Mouse (Mus musculus): ENCODE measurements around the gene Nuak2. TPM values are rescaled to one million over a fixed set of nuclear protein-coding genes. Genes with fewer than 3 reads are reported as not detected.

Gene Nuak2
- polyA plus RNA-seq, 1 experiment from 2014 or later = 4.7 TPM

GRCm38 (mm10) chr1:132287445-132287844, 28.5 kb upstream of the Nuak2 start:
- Histone ChIP-seq H3K27me3 (replicated peaks) (no peaks in the 10 kb centered on the region), H3K4me2 (replicated peaks) (no peak overlapping the region), H3K9ac (no peak overlapping the region), H3K36me3 (no peaks in the 10 kb centered on the region), H3K4me1 (replicated peaks) (peaks cover 12% of the 10 kb centered on the region), H3K9me3 (no peaks in the 10 kb centered on the region), H3K4me3 (replicated peaks) (no peak overlapping the region), H3K27ac (no peak overlapping the region)
- 75% methylated on average over 2 of the region's 2 CpGs for WGBS
- no peak for ATAC-seq

DNA sequence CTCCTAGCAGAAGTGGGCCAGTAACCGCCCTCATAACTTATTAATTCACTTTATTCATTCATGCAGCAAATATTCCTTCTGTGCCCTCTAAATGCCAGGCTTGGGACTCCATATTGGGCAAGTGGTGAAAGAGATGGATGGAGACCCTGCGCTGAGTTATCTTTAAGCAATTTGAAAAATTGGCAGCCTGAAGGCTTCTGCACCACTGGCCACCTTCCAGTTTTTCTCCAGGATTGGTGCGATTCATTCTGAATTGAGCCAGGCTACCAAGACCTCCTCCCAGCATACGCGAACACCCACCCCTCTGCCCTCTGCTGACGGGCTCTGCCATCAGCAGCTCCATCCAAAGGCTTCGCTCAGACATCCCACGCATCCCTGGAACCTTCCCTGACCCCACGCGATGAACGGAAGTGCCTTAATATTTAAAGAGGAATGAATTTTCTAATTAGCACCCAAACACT, 27.9 kb upstream of the Nuak2 start:
- WGBS = 34% methylated on average over 11 of the region's 11 CpGs
- Histone ChIP-seq H3K4me3 (replicated peaks) (no peak overlapping the region), H3K27me3 (replicated peaks) (no peaks in the 10 kb centered on the region), H3K9me3 (no peaks in the 10 kb centered on the region), H3K36me3 (no peaks in the 10 kb centered on the region), H3K4me1 (replicated peaks) (peaks cover 17% of the 10 kb centered on the region), H3K27ac (no peak overlapping the region), H3K4me2 (replicated peaks) (no peak overlapping the region), H3K9ac (no peak overlapping the region)
- no peak for ATAC-seq

- no peaks in the 10 kb centered on the region for H3K9me3 ChIP-seq
- ATAC-seq = peak; percentile 21; the same call in 1 of the 2 replicates
- no peaks in the 10 kb centered on the region for H3K36me3 ChIP-seq
- no peaks in the 10 kb centered on the region for H3K27me3 ChIP-seq (replicated peaks)
- peaks cover 17% of the 10 kb centered on the region for H3K4me1 ChIP-seq (replicated peaks)
- no peak overlapping the region for H3K4me3 ChIP-seq (replicated peaks)
- WGBS = 79% methylated on average over 6 of the region's 6 CpGs
- H3K27ac ChIP-seq = no peak overlapping the region
- no peak overlapping the region for H3K9ac ChIP-seq
- H3K4me2 ChIP-seq (replicated peaks) = no peak overlapping the region
Observed at GRCm38 (mm10) chr1:132289965-132290364, 26.0 kb upstream of the Nuak2 start.

DNA sequence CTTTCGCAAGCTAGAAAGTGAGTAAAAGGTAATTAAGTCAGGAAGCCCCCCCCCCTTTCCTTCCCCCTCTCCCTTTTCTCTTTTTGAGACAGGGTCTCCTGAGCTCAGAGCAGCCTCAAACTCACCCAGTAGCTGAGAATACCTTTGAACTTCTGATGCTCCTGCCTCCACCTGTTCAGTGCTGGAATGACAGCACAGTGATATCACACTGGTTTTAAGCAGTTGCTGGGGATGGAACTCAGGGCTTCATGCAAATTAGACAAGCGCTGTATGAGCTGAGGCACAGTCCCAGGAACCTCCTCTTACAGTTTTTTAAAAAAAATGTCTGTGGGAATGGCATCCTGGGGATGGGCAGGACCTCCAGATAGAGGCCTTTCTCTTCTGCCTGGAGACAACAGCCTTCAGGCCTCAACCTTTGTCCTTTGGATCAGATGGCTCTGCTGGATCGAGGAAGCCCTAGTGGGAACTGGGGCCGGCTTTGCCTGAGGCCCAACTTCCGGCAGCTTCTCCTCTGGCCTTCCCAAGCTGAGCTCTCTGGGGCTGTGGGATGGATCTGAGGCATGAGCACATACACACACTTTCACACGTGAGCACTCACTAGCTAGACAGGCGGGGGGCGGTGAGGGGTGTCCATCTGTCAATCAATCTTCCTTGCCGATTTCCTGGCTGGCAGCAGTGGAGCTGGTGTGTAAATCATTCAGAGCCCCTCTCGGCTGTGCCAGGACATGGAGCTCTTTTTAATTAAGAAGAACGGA, 24.8 kb upstream of the Nuak2 start:
- no peaks in the 10 kb centered on the region for H3K36me3 ChIP-seq
- H3K27ac ChIP-seq = no peak overlapping the region
- no peak overlapping the region for H3K4me3 ChIP-seq (replicated peaks)
- no peak overlapping the region for H3K4me2 ChIP-seq (replicated peaks)
- H3K27me3 ChIP-seq (replicated peaks) = 0 out of 2 replicates have a peak, but pooled peaks cover under 1% of the 10 kb centered on the region
- H3K4me1 ChIP-seq (replicated peaks) = peaks cover 17% of the 10 kb centered on the region
- 62% methylated on average over 11 of the region's 11 CpGs for WGBS
- H3K9ac ChIP-seq = no peak overlapping the region
- no peaks in the 10 kb centered on the region for H3K9me3 ChIP-seq
- no peak for ATAC-seq

- Histone ChIP-seq H3K9ac (no peak overlapping the region), H3K36me3 (no peaks in the 10 kb centered on the region), H3K4me3 (replicated peaks) (no peak overlapping the region), H3K4me2 (replicated peaks) (no peak overlapping the region), H3K27ac (no peak overlapping the region), H3K4me1 (replicated peaks) (peaks cover 17% of the 10 kb centered on the region), H3K9me3 (no peaks in the 10 kb centered on the region), H3K27me3 (replicated peaks) (0 out of 2 replicates have a peak, but pooled peaks cover 3% of the 10 kb centered on the region)
- 53% methylated on average over 4 of the region's 4 CpGs for WGBS
- no peak for ATAC-seq
Observed at GRCm38 (mm10) chr1:132291706-132292105, 24.2 kb upstream of the Nuak2 start.

DNA sequence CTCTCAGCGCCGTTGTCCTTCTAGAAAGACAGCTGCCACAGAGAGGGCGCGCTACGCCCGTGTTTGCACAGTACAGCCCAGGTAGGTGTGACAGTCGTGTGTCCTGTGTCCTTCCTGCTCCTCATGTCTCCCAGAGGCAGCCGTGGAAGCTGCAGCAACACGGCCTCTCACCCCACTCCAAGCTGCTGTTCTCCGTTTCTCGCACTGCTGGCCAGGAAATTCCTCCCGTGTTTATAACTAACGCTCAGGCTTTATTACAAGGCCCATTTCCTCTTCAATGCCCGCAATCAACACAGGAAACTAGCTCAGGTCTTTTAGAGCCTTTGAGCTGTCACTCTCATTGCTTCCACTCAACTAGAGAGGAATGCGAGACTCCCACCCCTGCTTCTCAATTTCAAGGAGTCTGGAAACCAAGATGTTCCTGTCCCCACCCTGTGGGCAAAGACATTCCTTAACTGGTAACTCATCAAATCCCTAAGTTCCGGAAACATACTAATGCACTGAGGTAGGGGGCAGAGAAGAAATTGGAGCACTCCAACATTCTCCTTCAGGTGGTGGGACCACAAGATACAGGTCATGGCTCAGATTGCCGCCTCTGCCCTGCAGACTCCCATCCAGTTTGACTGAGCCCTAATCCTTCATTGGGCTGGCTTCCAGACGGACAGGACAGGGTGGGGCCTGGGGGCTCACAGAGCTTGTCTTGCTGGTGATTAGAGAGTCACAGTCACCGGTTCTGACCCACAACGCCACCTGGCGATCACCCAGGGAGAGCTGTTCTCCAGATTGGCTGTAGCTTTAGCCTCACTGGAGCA, 23.4 kb upstream of the Nuak2 start:
- Histone ChIP-seq H3K36me3 (no peaks in the 10 kb centered on the region), H3K27ac (peak overlapping the region; percentile 23; the same call in 1 of the 2 replicates), H3K4me1 (replicated peaks) (peaks cover 17% of the 10 kb centered on the region), H3K9me3 (no peaks in the 10 kb centered on the region), H3K9ac (no peak overlapping the region), H3K4me2 (replicated peaks) (no peak overlapping the region; the same call in 1 of the 2 replicates), H3K4me3 (replicated peaks) (no peak overlapping the region), H3K27me3 (replicated peaks) (peaks cover 8% of the 10 kb centered on the region)
- 33% methylated on average over 21 of the region's 21 CpGs for WGBS
- peak; percentile 45 for ATAC-seq

- WGBS = 77% methylated on average over 7 of the region's 7 CpGs
- no peak overlapping the region for H3K4me2 ChIP-seq (replicated peaks)
- H3K27ac ChIP-seq = no peak overlapping the region
- no peaks in the 10 kb centered on the region for H3K9me3 ChIP-seq
- no peak overlapping the region for H3K4me3 ChIP-seq (replicated peaks)
- peaks cover 38% of the 10 kb centered on the region for H3K27me3 ChIP-seq (replicated peaks)
- ATAC-seq = no peak
- H3K36me3 ChIP-seq = no peaks in the 10 kb centered on the region
- H3K9ac ChIP-seq = no peak overlapping the region
- H3K4me1 ChIP-seq (replicated peaks) = peaks cover 28% of the 10 kb centered on the region
Observed at GRCm38 (mm10) chr1:132295506-132295905, 20.4 kb upstream of the Nuak2 start.

DNA sequence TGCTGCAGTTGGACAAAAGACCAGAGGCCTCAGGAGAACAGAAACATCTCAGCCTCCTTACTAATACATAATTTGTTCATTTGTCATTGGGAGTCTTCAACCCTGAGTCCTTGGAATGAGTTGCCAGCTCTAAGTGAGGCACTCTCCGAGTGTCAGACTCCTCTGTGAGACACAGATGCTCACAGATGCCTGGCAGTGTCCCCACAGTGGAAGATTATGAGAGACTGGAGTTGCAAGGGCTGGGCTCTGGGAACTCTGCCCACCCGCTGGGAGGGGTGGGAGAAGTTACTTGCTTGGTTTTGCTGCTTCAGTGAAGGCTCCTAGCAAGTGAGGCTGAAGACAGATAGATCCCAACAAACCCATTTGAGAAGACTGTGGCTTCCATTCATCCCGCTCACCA, 19.9 kb upstream of the Nuak2 start:
- Histone ChIP-seq H3K4me3 (replicated peaks) (no peak overlapping the region), H3K9me3 (no peaks in the 10 kb centered on the region), H3K36me3 (no peaks in the 10 kb centered on the region), H3K27me3 (replicated peaks) (peaks cover 38% of the 10 kb centered on the region), H3K9ac (no peak overlapping the region), H3K4me2 (replicated peaks) (no peak overlapping the region), H3K27ac (no peak overlapping the region), H3K4me1 (replicated peaks) (peaks cover 28% of the 10 kb centered on the region)
- no peak for ATAC-seq
- 69% methylated on average over 3 of the region's 3 CpGs for WGBS

GRCm38 (mm10) chr1:132298425-132298800, 17.5 kb upstream of the Nuak2 start, which contains the start of gene Klhdc8a:
Klhdc8a (plus strand) TSS chr1:132298626.
- WGBS = under 1% methylated on average over 28 of the region's 28 CpGs
- Histone ChIP-seq H3K4me1 (replicated peaks) (peaks cover 11% of the 10 kb centered on the region), H3K9me3 (no peaks in the 10 kb centered on the region), H3K9ac (peak within 1 kb of the TSS; percentile 50), H3K4me2 (replicated peaks) (peak within 1 kb of the TSS; percentile 100), H3K4me3 (replicated peaks) (peak within 1 kb of the TSS; percentile 56), H3K27me3 (replicated peaks) (peaks cover 38% of the 10 kb centered on the region), H3K27ac (no peak within 1 kb of the TSS), H3K36me3 (no peaks in the 10 kb centered on the region)
- ATAC-seq = peak; percentile 69

GRCm38 (mm10) chr1:132298801-132299464, 17.0 kb upstream of the Nuak2 start:
- WGBS = 1% methylated on average over 71 of the region's 71 CpGs
- peak overlapping the region; percentile 50 for H3K9ac ChIP-seq
- H3K4me3 ChIP-seq (replicated peaks) = peak overlapping the region; percentile 56
- peaks cover 38% of the 10 kb centered on the region for H3K27me3 ChIP-seq (replicated peaks)
- H3K4me2 ChIP-seq (replicated peaks) = peak overlapping the region; percentile 100
- H3K36me3 ChIP-seq = no peaks in the 10 kb centered on the region
- H3K27ac ChIP-seq = no peak overlapping the region
- H3K4me1 ChIP-seq (replicated peaks) = peaks cover 11% of the 10 kb centered on the region
- H3K9me3 ChIP-seq = no peaks in the 10 kb centered on the region
- ATAC-seq = peak; percentile 70

GRCm38 (mm10) chr1:132299744-132300143, 16.2 kb upstream of the Nuak2 start:
- Histone ChIP-seq H3K9ac (no peak overlapping the region), H3K4me1 (replicated peaks) (peaks cover 11% of the 10 kb centered on the region), H3K27ac (no peak overlapping the region), H3K27me3 (replicated peaks) (peaks cover 38% of the 10 kb centered on the region), H3K36me3 (no peaks in the 10 kb centered on the region), H3K4me3 (replicated peaks) (no peak overlapping the region), H3K9me3 (no peaks in the 10 kb centered on the region), H3K4me2 (replicated peaks) (no peak overlapping the region)
- no peak for ATAC-seq
- 71% methylated on average over 5 of the region's 5 CpGs for whole genome bisulfite sequencing

GRCm38 (mm10) chr1:132301242-132301641, 14.7 kb upstream of the Nuak2 start:
- Histone ChIP-seq H3K9me3 (no peaks in the 10 kb centered on the region), H3K4me3 (replicated peaks) (no peak overlapping the region), H3K9ac (no peak overlapping the region), H3K36me3 (no peaks in the 10 kb centered on the region), H3K27me3 (replicated peaks) (peaks cover 36% of the 10 kb centered on the region), H3K4me1 (replicated peaks) (peaks cover 11% of the 10 kb centered on the region), H3K4me2 (replicated peaks) (no peak overlapping the region), H3K27ac (no peak overlapping the region)
- no peak for ATAC-seq
- WGBS = 89% methylated on average over 5 of the region's 5 CpGs
